Mouse (Mus musculus): ENCODE results near the gene Spns3. TPM values are rescaled to one million over a fixed set of nuclear protein-coding genes. Genes with fewer than 3 reads are reported as not detected.
"Not testable (repeated sequence)": the region's sequence is repeated elsewhere in the genome, so short reads cannot be mapped to it uniquely, and the experiment has no call there.

Gene Spns3
- polyA plus RNA-seq, 1 experiment = 0.02 TPM

DNA sequence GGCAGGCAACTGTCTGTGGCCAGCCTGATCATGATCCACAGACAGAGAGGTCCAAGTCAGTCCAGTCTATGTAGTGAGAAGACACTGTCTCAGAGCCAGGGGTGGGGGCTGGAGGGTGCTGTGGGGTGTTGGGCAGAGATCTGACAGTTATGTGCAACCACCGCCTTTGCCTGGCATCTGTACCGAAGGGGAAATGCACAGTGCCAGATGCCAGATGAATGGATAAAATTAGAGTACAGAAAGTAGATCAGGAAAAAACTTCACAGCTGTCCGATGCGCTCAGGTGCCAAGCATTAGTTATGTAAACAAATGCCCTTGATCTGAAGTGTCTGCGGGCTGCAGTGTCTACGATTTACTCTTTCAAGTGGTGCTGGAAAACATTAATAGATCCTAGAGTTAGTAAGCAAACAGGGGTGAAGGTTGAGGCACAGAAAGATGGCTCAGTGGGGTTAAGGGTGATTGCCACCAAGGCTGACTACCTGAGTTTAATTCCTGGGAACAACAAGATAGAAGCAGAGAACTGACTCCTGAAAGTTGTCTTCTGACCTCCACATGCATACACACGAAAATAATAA is 1.3 kb upstream of the Spns3 start:
- Histone ChIP-seq H3K4me3 (no peak overlapping the region), H3K27me3 (ENCODE audit: control insufficient read depth, insufficient read depth, insufficient read length) (peaks cover 46% of the 10 kb centered on the region), H3K36me3 (ENCODE audit: control insufficient read depth, insufficient read depth) (no peaks in the 10 kb centered on the region), H3K79me2 (ENCODE audit: control insufficient read depth, insufficient read depth) (no peaks in the 10 kb centered on the region), H3ac (ENCODE audit: control insufficient read depth, insufficient read length) (no peak overlapping the region), H3K4me2 (ENCODE audit: low read depth) (no peak overlapping the region)
- no peak for TF ChIP-seq CEBPB (IDR thresholded peaks at IDR 0.05; ENCODE audit: insufficient read depth, poor library complexity, severe bottlenecking)
- TF ChIP-seq MAX (IDR thresholded peaks at IDR 0.05; ENCODE audit: low read depth) = no peak
- no peak for TF ChIP-seq MYOD1 (IDR thresholded peaks at IDR 0.05; ENCODE audit: control insufficient read depth in 1 of 3, insufficient read length in 2 of 3, low read depth in 2 of 3)
- TF ChIP-seq TCF3 (IDR thresholded peaks at IDR 0.05; ENCODE audit: insufficient read length, low read depth) = no peak
- no peak for TF ChIP-seq SRF (IDR thresholded peaks at IDR 0.05; ENCODE audit: control insufficient read depth, insufficient read length, low read depth)
- TF ChIP-seq TCF12 (IDR thresholded peaks at IDR 0.05; ENCODE audit: insufficient read depth, poor library complexity, severe bottlenecking) = no peak
- TF ChIP-seq REST (IDR thresholded peaks at IDR 0.05; ENCODE audit: insufficient read depth, insufficient read length) = no peak
- no peak for TF ChIP-seq E2F4 (IDR thresholded peaks at IDR 0.05; ENCODE audit: insufficient read depth)

DNA sequence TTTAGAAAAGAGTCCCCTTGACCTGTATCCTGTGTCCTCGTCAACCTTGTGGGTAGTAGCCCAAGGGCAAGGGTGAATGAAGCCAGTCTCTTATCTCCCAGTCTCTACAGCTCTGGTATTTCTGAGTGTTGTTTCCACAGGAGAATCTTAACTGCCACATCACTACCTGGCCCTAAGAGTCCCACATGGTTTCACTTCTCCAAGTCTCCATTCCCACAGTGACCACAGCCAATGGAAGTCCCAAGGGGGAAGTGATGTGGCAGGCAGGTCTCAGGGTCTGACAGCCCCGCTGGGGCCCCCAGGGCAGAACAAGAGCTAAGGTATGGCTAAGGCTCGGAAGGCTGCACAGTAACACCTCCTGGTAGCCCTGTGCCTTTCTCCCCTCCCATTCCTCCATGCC is 3.1 kb downstream of the Spns3 start:
- TF ChIP-seq MAX (IDR thresholded peaks at IDR 0.05; ENCODE audit: low read depth) (no peak), USF1 (IDR thresholded peaks at IDR 0.05; ENCODE audit: low read depth) (no peak), POLR2A (IDR thresholded peaks at IDR 0.05; ENCODE audit: insufficient read length, low read depth) (no peak), POLR2AphosphoS2 (IDR thresholded peaks at IDR 0.05; ENCODE audit: insufficient read length, low read depth) (no peak), SRF (IDR thresholded peaks at IDR 0.05; ENCODE audit: control insufficient read depth, insufficient read length, low read depth) (no peak), MYOG (IDR thresholded peaks at IDR 0.05; ENCODE audit: control insufficient read depth in 1 of 3, insufficient read depth in 1 of 3, insufficient read length in 2 of 3, low read depth in 2 of 3) (no peak), E2F4 (IDR thresholded peaks at IDR 0.05; ENCODE audit: insufficient read depth) (no peak), REST (IDR thresholded peaks at IDR 0.05; ENCODE audit: insufficient read depth, insufficient read length) (no peak), TCF3 (IDR thresholded peaks at IDR 0.05; ENCODE audit: insufficient read length, low read depth) (no peak), TCF12 (IDR thresholded peaks at IDR 0.05; ENCODE audit: insufficient read depth, poor library complexity, severe bottlenecking) (no peak), CEBPB (IDR thresholded peaks at IDR 0.05; ENCODE audit: insufficient read depth, poor library complexity, severe bottlenecking) (no peak)
- no peak overlapping the region for H3K4me3 ChIP-seq
- no peaks in the 10 kb centered on the region for H3K36me3 ChIP-seq (ENCODE audit: control insufficient read depth, insufficient read depth)
- peaks cover 62% of the 10 kb centered on the region for H3K27me3 ChIP-seq (ENCODE audit: control insufficient read depth, insufficient read depth, insufficient read length)
- no peak overlapping the region for H3ac ChIP-seq (ENCODE audit: control insufficient read depth, insufficient read length)
- no peak overlapping the region for H3K4me2 ChIP-seq (ENCODE audit: low read depth)
- H3K79me2 ChIP-seq (ENCODE audit: control insufficient read depth, insufficient read depth) = no peaks in the 10 kb centered on the region

DNA sequence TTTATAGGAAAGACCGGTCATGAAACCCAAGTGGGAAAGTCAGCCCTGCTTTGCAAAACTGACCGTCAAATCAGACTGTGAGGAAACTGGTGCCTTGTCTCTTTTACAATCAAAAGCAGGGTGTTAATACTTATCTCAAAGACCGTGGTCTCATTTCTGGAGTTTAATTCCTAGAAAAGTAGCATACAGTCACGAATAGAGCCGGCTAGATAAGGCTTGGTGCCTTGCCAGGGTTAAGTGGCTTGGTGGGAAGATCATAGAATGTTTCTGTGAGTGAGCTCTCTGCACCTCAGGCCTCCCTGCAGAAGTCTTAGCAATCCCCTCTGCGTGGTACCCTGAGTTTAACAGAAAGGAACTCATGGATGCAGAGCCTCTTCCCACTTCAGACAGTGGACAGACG is 5.6 kb downstream of the Spns3 start:
- Histone ChIP-seq H3K36me3 (ENCODE audit: control insufficient read depth, insufficient read depth) (no peaks in the 10 kb centered on the region), H3K27me3 (ENCODE audit: control insufficient read depth, insufficient read depth, insufficient read length) (peaks cover 43% of the 10 kb centered on the region), H3K79me2 (ENCODE audit: control insufficient read depth, insufficient read depth) (no peaks in the 10 kb centered on the region), H3ac (ENCODE audit: control insufficient read depth, insufficient read length) (no peak overlapping the region), H3K4me2 (ENCODE audit: low read depth) (no peak overlapping the region), H3K4me3 (no peak overlapping the region)
- TF ChIP-seq E2F4 (IDR thresholded peaks at IDR 0.05; ENCODE audit: insufficient read depth) = no peak

DNA sequence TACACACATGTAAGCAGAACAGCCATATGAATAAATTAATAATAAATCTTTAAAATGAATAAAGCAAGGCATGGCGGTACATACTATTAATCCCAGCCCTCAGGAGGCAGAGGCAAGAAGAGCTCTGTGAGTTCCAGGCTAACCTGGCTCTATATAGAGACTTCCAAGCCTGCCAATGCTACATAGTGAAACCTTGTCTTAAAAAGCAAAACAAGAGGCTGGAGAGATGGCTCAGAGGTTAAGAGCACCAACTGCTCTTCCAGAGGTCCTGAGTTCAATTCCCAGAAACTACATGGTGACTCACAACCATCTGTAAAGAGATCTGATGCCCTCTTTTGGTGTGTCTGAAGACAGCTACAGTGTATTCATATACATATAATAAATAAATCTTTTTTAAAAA is 6.6 kb downstream of the Spns3 start:
- not testable (repeated sequence) for H3ac ChIP-seq (ENCODE audit: control insufficient read depth, insufficient read length); H3K4me2 ChIP-seq (ENCODE audit: low read depth); H3K36me3 ChIP-seq (ENCODE audit: control insufficient read depth, insufficient read depth); H3K4me3 ChIP-seq; H3K79me2 ChIP-seq (ENCODE audit: control insufficient read depth, insufficient read depth)
- H3K27me3 ChIP-seq (ENCODE audit: control insufficient read depth, insufficient read depth, insufficient read length) = peaks cover 33% of the 10 kb centered on the region

DNA sequence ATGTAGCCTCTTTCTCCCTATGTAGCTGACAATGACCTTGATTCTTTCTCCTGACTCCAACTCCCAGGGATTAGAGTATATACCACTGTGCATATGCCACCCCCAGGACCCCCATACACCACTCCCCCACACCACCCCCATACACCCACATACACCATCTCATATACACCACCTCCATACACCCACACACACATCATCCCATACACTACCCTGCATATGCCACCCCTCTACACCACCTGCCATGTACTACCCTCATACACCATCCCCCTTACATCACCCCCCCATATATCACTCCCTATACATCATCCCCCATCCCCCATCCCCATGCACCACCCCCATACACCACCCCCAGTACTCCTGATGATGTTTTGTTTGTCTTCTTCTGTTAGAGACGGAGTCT is 7.7 kb downstream of the Spns3 start:
- no peak for TF ChIP-seq E2F4 (IDR thresholded peaks at IDR 0.05; ENCODE audit: insufficient read depth)

DNA sequence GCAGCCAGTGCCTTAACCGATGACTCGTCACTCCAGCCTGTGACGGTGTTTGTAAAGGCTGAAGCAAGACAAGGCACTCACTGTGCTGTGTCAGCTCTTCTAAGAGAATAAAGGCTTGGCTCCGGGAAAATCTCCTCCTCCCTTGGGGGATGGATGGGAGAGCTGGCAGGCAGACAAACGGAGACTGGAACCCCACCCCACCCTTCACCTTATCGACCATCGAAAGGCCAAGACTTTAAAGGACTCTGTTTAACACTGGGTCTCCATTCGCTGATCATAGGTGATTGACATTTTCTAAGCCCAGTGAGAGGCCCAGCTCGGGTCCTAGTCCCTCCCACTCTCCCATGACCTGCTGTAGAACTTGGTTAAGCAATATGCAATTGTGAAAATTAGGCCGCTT is 8.4 kb downstream of the Spns3 start:
- Histone ChIP-seq H3ac (ENCODE audit: control insufficient read depth, insufficient read length) (no peak overlapping the region), H3K79me2 (ENCODE audit: control insufficient read depth, insufficient read depth) (no peaks in the 10 kb centered on the region), H3K4me2 (ENCODE audit: low read depth) (no peak overlapping the region), H3K36me3 (ENCODE audit: control insufficient read depth, insufficient read depth) (no peaks in the 10 kb centered on the region), H3K27me3 (ENCODE audit: control insufficient read depth, insufficient read depth, insufficient read length) (peaks cover 16% of the 10 kb centered on the region), H3K4me3 (no peak overlapping the region)
- TF ChIP-seq POLR2AphosphoS2 (IDR thresholded peaks at IDR 0.05; ENCODE audit: insufficient read length, low read depth) (no peak), MAX (IDR thresholded peaks at IDR 0.05; ENCODE audit: low read depth) (no peak), MYOD1 (IDR thresholded peaks at IDR 0.05; ENCODE audit: control insufficient read depth in 1 of 3, insufficient read length in 2 of 3, low read depth in 2 of 3) (no peak), MYOG (IDR thresholded peaks at IDR 0.05; ENCODE audit: control insufficient read depth in 1 of 3, insufficient read depth in 1 of 3, insufficient read length in 2 of 3, low read depth in 2 of 3) (no peak), REST (IDR thresholded peaks at IDR 0.05; ENCODE audit: insufficient read depth, insufficient read length) (no peak), TCF12 (IDR thresholded peaks at IDR 0.05; ENCODE audit: insufficient read depth, poor library complexity, severe bottlenecking) (no peak), POLR2A (IDR thresholded peaks at IDR 0.05; ENCODE audit: insufficient read length, low read depth) (no peak), CEBPB (IDR thresholded peaks at IDR 0.05; ENCODE audit: insufficient read depth, poor library complexity, severe bottlenecking) (no peak), USF1 (IDR thresholded peaks at IDR 0.05; ENCODE audit: low read depth) (no peak), SRF (IDR thresholded peaks at IDR 0.05; ENCODE audit: control insufficient read depth, insufficient read length, low read depth) (no peak)

More for the DNA sequence above, 7.7 kb downstream of the Spns3 start:
- no peaks in the 10 kb centered on the region for H3K36me3 ChIP-seq (ENCODE audit: control insufficient read depth, insufficient read depth)
- H3K4me2 ChIP-seq (ENCODE audit: low read depth) = no peak overlapping the region
- H3K79me2 ChIP-seq (ENCODE audit: control insufficient read depth, insufficient read depth) = no peaks in the 10 kb centered on the region
- H3K4me3 ChIP-seq = no peak overlapping the region
- H3ac ChIP-seq (ENCODE audit: control insufficient read depth, insufficient read length) = no peak overlapping the region
- H3K27me3 ChIP-seq (ENCODE audit: control insufficient read depth, insufficient read depth, insufficient read length) = peaks cover 21% of the 10 kb centered on the region

Data from myocyte (in vitro differentiated cells).